In the genomic region with DNA sequence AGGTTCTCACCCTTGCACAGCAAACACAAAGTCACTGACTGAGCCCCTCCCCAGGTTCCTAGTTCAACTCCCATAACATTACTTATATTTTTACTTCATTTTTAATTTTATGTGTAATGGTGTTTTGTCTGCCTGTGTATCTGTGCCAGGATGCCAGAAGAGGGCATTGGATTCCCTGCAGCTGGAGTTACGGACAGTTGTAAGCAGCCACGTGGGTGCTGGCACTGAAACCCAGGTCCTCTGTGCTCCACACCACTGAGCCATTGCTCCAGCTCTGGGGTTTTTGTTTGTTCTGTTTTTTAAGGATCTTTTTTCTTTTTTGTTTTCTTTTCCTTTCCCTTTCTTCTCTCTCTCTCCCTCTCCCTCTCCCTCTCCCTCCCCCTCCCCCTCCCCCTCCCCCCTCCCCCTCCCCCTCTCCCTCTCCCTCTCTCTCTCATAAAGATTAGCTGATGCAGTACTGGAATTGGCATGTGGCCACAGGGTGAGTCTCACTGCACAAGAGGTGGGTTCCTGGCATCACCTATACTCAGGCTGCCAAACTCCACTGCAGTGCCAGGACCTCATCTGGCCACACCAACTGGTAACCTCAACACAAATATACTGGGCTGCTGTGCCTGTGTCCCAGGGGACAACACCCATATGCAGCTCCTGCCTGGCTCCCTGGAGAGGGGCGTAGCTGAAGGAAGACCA, we compare ENCODE assay signal across 35 mouse cellular contexts. TPM values are rescaled to one million over a fixed set of nuclear protein-coding genes. Genes with fewer than 3 reads are reported as not detected.
"Had no signal": no experiment of that assay in that cellular context is flagged by ENCODE, and none has a peak within 500 bp of the region (broad histone marks: within the 10 kb centered on the region; RNA-seq: fewer than 3 reads in every experiment).

No protein-coding gene starts in this region.

- H3K9ac ChIP-seq: limb, embryonic 12.5 days; limb, embryonic 13.5 days; limb, embryonic 15.5 days; liver, embryonic 12.5 days; liver, embryonic 13.5 days; liver, embryonic 14.5 days; liver, embryonic 15.5 days; liver, postnatal 0 days; lung, embryonic 14.5 days; lung, embryonic 15.5 days; midbrain, embryonic 12.5 days; midbrain, embryonic 13.5 days; midbrain, embryonic 15.5 days; neural tube, embryonic 12.5 days had no signal

- ATAC-seq: liver, embryonic 12.5 days; liver, postnatal 0 days; midbrain, embryonic 13.5 days; midbrain, embryonic 15.5 days; midbrain, embryonic 16.5 days had no signal

- H3K4me2 ChIP-seq: limb, embryonic 12.5 days; limb, embryonic 13.5 days; limb, embryonic 15.5 days; liver, embryonic 11.5 days; liver, embryonic 12.5 days; liver, embryonic 13.5 days; liver, embryonic 15.5 days; lung, embryonic 14.5 days; lung, embryonic 15.5 days; midbrain, embryonic 11.5 days; midbrain, embryonic 12.5 days; midbrain, embryonic 13.5 days; midbrain, embryonic 15.5 days; neural tube, embryonic 12.5 days had no signal

- H3K4me1 ChIP-seq: limb, embryonic 10.5 days; limb, embryonic 12.5 days; limb, embryonic 13.5 days; limb, embryonic 15.5 days; liver, embryonic 15.5 days; lung, embryonic 15.5 days; midbrain, embryonic 10.5 days; midbrain, embryonic 12.5 days; midbrain, embryonic 15.5 days; neural tube, embryonic 12.5 days had no signal

- H3K36me3 ChIP-seq: limb, embryonic 10.5 days; limb, embryonic 12.5 days; limb, embryonic 13.5 days; limb, embryonic 15.5 days; liver, embryonic 12.5 days; liver, embryonic 13.5 days; liver, embryonic 15.5 days; lung, embryonic 15.5 days; midbrain, embryonic 10.5 days; midbrain, embryonic 12.5 days; midbrain, embryonic 13.5 days; midbrain, embryonic 15.5 days; neural tube, embryonic 12.5 days had no signal

- DNase-seq: left cerebral cortex, postnatal 4 days; liver; liver, embryonic 13.5 days; liver, postnatal 0 days; lung, adult 18-20 months; lung, adult 2 months; lung, embryonic 14.5 days; lung, postnatal 10 days; lung, postnatal 14 days; lung, postnatal 36 days; lung, postnatal 4 days; midbrain, embryonic 14.5 days had no signal

- H3K4me3 ChIP-seq: limb, embryonic 10.5 days; limb, embryonic 12.5 days; limb, embryonic 13.5 days; limb, embryonic 15.5 days; liver, embryonic 12.5 days; liver, embryonic 13.5 days; liver, embryonic 15.5 days; lung, embryonic 15.5 days; megakaryocyte, embryonic 14.5 days; midbrain, embryonic 10.5 days; midbrain, embryonic 12.5 days; midbrain, embryonic 13.5 days; midbrain, embryonic 15.5 days; myocyte; neural tube, embryonic 12.5 days had no signal

- H3K27ac ChIP-seq: limb, embryonic 10.5 days; limb, embryonic 12.5 days; limb, embryonic 13.5 days; limb, embryonic 15.5 days; liver, embryonic 12.5 days; liver, embryonic 13.5 days; liver, embryonic 14.5 days; liver, embryonic 15.5 days; lung, embryonic 15.5 days; macrophage; midbrain, embryonic 10.5 days; midbrain, embryonic 12.5 days; midbrain, embryonic 13.5 days; midbrain, embryonic 15.5 days; neural tube, embryonic 12.5 days had no signal

- H3K9me3 ChIP-seq: limb, embryonic 10.5 days; limb, embryonic 12.5 days; limb, embryonic 13.5 days; limb, embryonic 15.5 days; liver, embryonic 13.5 days; liver, embryonic 15.5 days; lung, embryonic 15.5 days; midbrain, embryonic 10.5 days; midbrain, embryonic 12.5 days; midbrain, embryonic 13.5 days; midbrain, embryonic 15.5 days; neural tube, embryonic 12.5 days had no signal

RNA-seq across cellular contexts. Expression of a gene that starts 6.1 kb away (rescaled TPM):
- total RNA-seq: megakaryocyte progenitor cell, adult 5-6 weeks; megakaryocyte, adult 5-6 weeks; megakaryocyte-erythroid progenitor cell, adult 5-6 weeks; monocyte, adult 5-6 weeks had no signal
- polyA plus RNA-seq: liver, embryonic 13.5 days; liver, embryonic 15.5 days; liver, postnatal 0 days had no signal

RNA-seq across cellular contexts. Expression of a gene that starts 7.1 kb away (rescaled TPM):
- total RNA-seq: megakaryocyte progenitor cell, adult 5-6 weeks; megakaryocyte, adult 5-6 weeks; megakaryocyte-erythroid progenitor cell, adult 5-6 weeks had no signal

RNA-seq across cellular contexts. Expression of a gene that starts 33.0 kb away (rescaled TPM):
- total RNA-seq: monocyte, adult 5-6 weeks had no signal
